ENCODE assay signal across 16 mouse cellular contexts in the genomic region with DNA sequence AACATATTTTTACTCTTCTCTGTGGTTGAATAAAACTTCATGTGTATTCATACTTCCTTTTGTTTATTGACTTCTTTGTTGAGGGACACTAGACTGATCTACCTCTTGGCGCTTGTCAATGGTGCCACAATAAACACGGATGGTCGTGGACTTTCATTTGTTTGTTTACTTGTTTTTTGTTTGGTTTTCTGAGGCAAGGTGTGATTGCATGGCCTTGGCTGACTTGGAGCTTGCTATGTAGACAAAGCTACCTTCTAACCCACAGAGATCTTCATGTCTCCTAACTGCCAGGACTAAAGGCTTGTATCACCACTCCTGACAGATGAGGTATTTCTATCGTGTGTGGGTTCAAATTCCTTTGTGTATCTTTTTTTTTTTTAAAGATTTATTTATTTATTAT.
"Had no signal": no experiment of that assay in that cellular context is flagged by ENCODE, and none has a peak within 500 bp of the region (broad histone marks: within the 10 kb centered on the region; RNA-seq: fewer than 3 reads in every experiment).

No protein-coding gene starts in this region.

- H3K27me3 ChIP-seq: neural tube, embryonic 13.5 days; neural tube, embryonic 15.5 days; stomach, embryonic 15.5 days had no signal

- H3K9ac ChIP-seq: neural tube, embryonic 13.5 days; neural tube, embryonic 15.5 days; stomach, embryonic 15.5 days had no signal

- H3K36me3 ChIP-seq: stomach, embryonic 15.5 days had no signal

- H3K4me3 ChIP-seq: neural tube, embryonic 13.5 days; neural tube, embryonic 15.5 days; stomach, embryonic 15.5 days had no signal

- DNase-seq: retina, postnatal 1 day; right cerebral cortex, adult 18-20 months; right cerebral cortex, postnatal 14 days; right cerebral cortex, postnatal 25 days; right cerebral cortex, postnatal 4 days; spleen, adult 18-20 months; thymus, adult 18-20 months; thymus, adult 2 months; thymus, postnatal 14 days; thymus, postnatal 25 days; thymus, postnatal 36 days; thymus, postnatal 4 days had no signal

- H3K27ac ChIP-seq: neural tube, embryonic 13.5 days; neural tube, embryonic 15.5 days; stomach, embryonic 15.5 days; stomach, postnatal 0 days had no signal
